In genomic region chr12:79924921-79925703, GRCm38 (mm10) we compare ENCODE assay signal across 8 mouse cellular contexts.
DNase-seq lines count a peak whose midpoint lies in the region; ATAC-seq lines count a peak whose summit lies in the region.

No protein-coding gene starts in this region.

- H3K9me3 ChIP-seq in kidney, embryonic 15.5 days (replicated peaks): no peaks in the 10 kb centered on the region
- H3K9me3 ChIP-seq in heart, embryonic 14.5 days (ENCODE audit: control insufficient read depth, low read length): no peaks in the 10 kb centered on the region
- no peaks in the 10 kb centered on the region for H3K9me3 ChIP-seq in neural tube, embryonic 12.5 days

- H3K27me3 ChIP-seq in kidney, embryonic 15.5 days: no peaks in the 10 kb centered on the region
- no peaks in the 10 kb centered on the region for H3K27me3 ChIP-seq in heart, embryonic 14.5 days (ENCODE audit: control insufficient read depth, insufficient read depth, low read length)
- no peaks in the 10 kb centered on the region for H3K27me3 ChIP-seq in neural tube, embryonic 12.5 days (replicated peaks)

- H3K4me3 ChIP-seq in kidney, embryonic 15.5 days (replicated peaks): no peak overlapping the region
- H3K4me3 ChIP-seq in heart, embryonic 14.5 days (ENCODE audit: control insufficient read depth in 1 of 2, insufficient read depth in 1 of 2, low read depth in 1 of 2, low read length in 2 of 2): no peak overlapping the region
- H3K4me3 ChIP-seq in neural tube, embryonic 12.5 days: no peak overlapping the region

- peaks cover 64% of the 10 kb centered on the region for H3K4me1 ChIP-seq in kidney, embryonic 15.5 days
- peaks cover 23 to 44% of the 10 kb centered on the region in 2 experiments for H3K4me1 ChIP-seq in heart, embryonic 14.5 days (ENCODE audit: control insufficient read depth in 2 of 2, insufficient read depth in 2 of 2, low read length in 2 of 2)
- H3K4me1 ChIP-seq in neural tube, embryonic 12.5 days: peaks cover 62% of the 10 kb centered on the region

- peak overlapping the region; percentile 17; the same call in 1 of the 2 replicates for H3K9ac ChIP-seq in kidney, embryonic 15.5 days
- peak overlapping the region; percentile 6; the same call in 1 of the 2 replicates for H3K9ac ChIP-seq in heart, embryonic 14.5 days (ENCODE audit: low read length)
- no peak overlapping the region for H3K9ac ChIP-seq in neural tube, embryonic 12.5 days

- peak overlapping the region; percentile 23; the same call in 1 of the 2 replicates for H3K4me2 ChIP-seq in kidney, embryonic 15.5 days
- 0 out of 2 replicates have a peak overlapping the region, but pooled peaks have one; percentile 8 for H3K4me2 ChIP-seq in heart, embryonic 14.5 days (ENCODE audit: low read length)
- H3K4me2 ChIP-seq in neural tube, embryonic 12.5 days (replicated peaks): peak overlapping the region; percentile 43

- 21% methylated on average over 16 of the region's 16 CpGs for WGBS in kidney, embryonic 15.5 days
- 34% methylated on average over 16 of the region's 16 CpGs for WGBS in heart, embryonic 14.5 days
- WGBS in neural tube, embryonic 12.5 days: 2% methylated on average over 16 of the region's 16 CpGs

- peak overlapping the region; percentile 88 for H3K27ac ChIP-seq in kidney, embryonic 15.5 days
- H3K27ac ChIP-seq in heart, embryonic 14.5 days (replicated peaks in 1 of 2; ENCODE audit: control insufficient read depth in 1 of 2, insufficient read depth in 1 of 2, low read depth in 2 of 2, low read length in 2 of 2): peak overlapping the region; percentile 72 to 74
- peak overlapping the region; percentile 62 for H3K27ac ChIP-seq in neural tube, embryonic 12.5 days

- ATAC-seq in kidney, embryonic 15.5 days (replicated peaks; ENCODE audit: low FRiP score): no peak
- no peak for ATAC-seq in heart, embryonic 14.5 days (ENCODE audit: insufficient number of reproducible peaks, insufficient read depth, low FRiP score, low read depth)
- peak; percentile 65 for ATAC-seq in neural tube, embryonic 12.5 days (ENCODE audit: low FRiP score, low read depth)

- H3K36me3 ChIP-seq in kidney, embryonic 15.5 days: no peaks in the 10 kb centered on the region
- H3K36me3 ChIP-seq in heart, embryonic 14.5 days (ENCODE audit: control insufficient read depth, insufficient read depth, low read length): no peaks in the 10 kb centered on the region
- no peaks in the 10 kb centered on the region for H3K36me3 ChIP-seq in neural tube, embryonic 12.5 days

- no peak for DNase-seq in kidney, postnatal 4 days
- peak; percentile 85 for DNase-seq in embryo, embryonic 10 days (ENCODE audit: low spot score)
- DNase-seq in layer of hippocampus, postnatal 36 days: peak; percentile 74 to 76
- DNase-seq in thymus, adult 18-20 months: no peak
- DNase-seq in spleen, postnatal 4 days (ENCODE audit: low spot score in 2 of 2): no peak

Comparison
In these comparisons a context has a peak if more than half of its experiments do, and no peak if none do; other contexts are left out.
1. DNase-seq: peak in embryo, embryonic 10 days (single experiment) and layer of hippocampus, postnatal 36 days (2 of 2); none in kidney, postnatal 4 days (0 of 2), thymus, adult 18-20 months (0 of 2) and spleen, postnatal 4 days (0 of 2).
2. Peak in every context shown above with its lines, with median percentiles within 50 percentile points of each other: H3K27ac ChIP-seq and H3K4me2 ChIP-seq.